Mouse (Mus musculus) layer of hippocampus, postnatal 14 days (tissue): ENCODE measurements around the gene Sh3glb1. TPM values are rescaled to one million over a fixed set of nuclear protein-coding genes. Genes with fewer than 3 reads are reported as not detected.
"Not testable (repeated sequence)": the region's sequence is repeated elsewhere in the genome, so short reads cannot be mapped to it uniquely, and the experiment has no call there.

ENCODE experiments used
- DNase-seq, 2 experiments: peaks; one replicate each; pipeline ENCODE4 v3.0.0; 2021 to 2022; ENCODE audit warnings: low spot score in 2 of 2, mixed read lengths in 1 of 2
- long read RNA-seq, 2 experiments: library from polyadenylated mRNA; stranded (forward); transcript quantifications; one replicate each; pipeline ENCODE4 v2.0.0; 2021
- total RNA-seq, 2 experiments: library from RNA; stranded (reverse); gene quantifications; 2 replicates each; pipeline ENCODE4 v1.2.3; 2021

Gene Sh3glb1
- 10 to 100 TPM; 89.0 to 90.8 TPM for total RNA-seq
- long read RNA-seq, experiment 1, full-length matches to known transcripts, result 56 of 70 reads
- long read RNA-seq, experiment 1, partial matches to known transcripts, result 3 of 70 reads
- long read RNA-seq, experiment 1, other reads (novel, unspliced or antisense), result 11 of 70 reads
- long read RNA-seq, experiment 2, full-length matches to known transcripts, result 56 of 73 reads
- long read RNA-seq, experiment 2, partial matches to known transcripts, result 2 of 73 reads
- long read RNA-seq, experiment 2, other reads (novel, unspliced or antisense), result 15 of 73 reads

DNA sequence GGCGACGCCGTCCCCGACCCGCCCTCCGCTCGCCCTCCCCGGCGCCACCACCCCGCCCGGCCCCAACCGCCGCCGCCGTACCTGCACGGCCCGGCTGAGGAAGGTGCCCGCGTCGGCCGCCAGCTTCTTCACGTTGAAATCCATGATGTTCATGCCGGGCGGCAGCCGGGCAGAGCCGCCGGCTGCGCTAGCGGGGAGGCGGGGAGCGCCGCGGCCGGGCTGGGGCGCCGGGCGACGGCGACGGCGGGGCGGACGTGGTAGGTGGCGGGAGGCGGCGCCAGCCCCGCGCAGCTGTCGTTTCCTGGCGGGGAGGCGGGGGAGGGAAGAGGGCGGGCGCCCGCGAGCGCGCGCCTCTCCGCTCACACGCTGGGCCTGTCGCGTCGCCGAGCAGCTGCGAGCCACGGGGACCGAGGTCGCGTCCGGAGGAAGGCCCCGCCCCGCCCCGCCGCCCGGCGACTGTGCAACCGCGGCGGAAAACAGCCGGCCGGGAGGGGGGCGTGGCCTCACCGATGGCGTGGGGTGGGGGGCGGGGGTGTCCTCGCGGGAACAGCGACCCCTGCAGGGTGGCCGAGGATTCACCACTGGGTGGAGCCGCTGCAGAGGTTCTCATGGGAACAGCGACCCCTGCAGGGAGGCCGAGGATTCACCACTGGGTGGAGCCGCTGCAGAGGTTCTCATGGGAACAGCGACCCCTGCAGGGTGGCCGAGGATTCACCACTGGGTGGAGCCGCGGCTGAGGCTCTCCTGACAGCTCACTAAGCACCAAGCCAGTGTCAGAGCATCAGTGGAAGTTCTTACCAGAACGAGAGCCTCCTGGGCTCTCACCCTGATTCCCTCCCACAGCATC lies at the start of gene Sh3glb1:
Sh3glb1 (minus strand) TSS at position 435 of the 847 bp plus-strand sequence.
- peak; percentile 98 to 99 for DNase-seq

DNA sequence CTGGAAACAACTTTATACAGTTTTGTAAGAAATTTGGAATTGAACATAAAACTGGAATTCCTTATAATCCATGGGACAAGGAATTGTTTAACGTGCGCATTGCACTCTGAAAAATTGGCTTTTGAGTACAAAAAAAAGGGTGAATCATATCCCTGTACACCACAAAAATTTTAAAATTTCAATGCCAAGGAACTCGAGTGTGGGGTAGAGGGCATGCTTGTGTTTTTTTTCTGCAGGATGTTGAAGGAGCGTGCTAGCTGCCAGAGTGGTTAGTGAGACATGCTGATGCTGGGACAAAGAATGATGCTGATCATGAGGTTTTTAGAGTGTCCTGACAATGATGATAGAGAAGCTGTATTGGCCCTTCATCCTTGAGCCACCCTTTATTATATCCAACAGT lies 45.0 kb upstream of the Sh3glb1 start:
- no peak for DNase-seq

DNA sequence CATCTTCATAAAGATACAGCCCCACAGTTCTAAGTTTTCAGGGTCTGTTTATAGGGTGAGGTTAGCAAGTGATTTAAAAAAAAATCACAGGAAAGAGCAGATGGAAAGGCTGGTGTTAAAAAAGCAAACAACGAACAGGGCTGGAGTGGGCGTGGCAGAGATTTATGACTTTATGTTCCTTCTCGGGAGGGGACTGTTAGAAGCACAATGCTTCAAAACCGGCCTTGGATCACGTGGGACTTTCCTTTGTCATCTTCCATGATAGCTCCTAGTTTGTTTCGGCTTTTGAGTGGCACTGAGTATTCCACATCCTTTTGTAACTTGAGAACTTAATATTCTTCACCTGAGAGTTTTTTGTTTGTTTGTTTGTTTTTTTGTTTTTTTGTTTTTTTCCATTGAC lies 41.3 kb upstream of the Sh3glb1 start:
- no peak for DNase-seq

DNA sequence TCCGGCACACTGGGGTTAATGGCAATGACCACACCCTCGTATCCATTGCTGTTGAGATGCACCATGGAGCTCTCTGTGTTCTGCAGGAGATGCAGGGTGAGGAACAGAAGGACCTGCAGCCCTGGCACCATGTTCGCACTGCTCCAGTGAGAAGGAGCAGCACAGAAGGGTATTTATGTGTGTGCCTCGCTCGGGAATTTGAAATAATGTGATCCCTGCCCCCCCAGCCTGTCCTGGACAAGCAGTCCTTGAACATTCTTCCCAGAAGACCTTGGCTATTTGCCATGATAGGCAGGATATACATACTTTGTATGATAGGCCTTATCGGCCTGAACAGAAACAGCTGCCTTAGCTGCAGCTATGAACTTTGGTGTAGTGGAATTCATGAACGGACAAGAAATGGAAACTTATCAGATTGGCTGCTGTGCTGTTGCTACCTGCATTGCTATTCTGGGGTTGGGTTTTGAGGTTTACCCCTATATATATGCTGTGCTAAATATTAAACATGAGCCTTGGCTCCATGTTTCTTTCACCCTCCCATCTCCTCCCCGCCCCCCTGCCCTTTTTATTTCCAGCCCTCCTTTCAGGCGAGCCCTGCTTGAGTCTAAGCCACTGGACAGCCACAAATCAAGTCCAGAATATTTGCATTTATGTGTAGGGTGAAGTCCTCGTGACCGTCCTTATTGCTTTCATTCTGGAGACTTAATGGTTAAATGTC lies 40.6 kb upstream of the Sh3glb1 start, which contains the start of gene Clca3a1:
Clca3a1 (minus strand) TSS at position 386 of the 718 bp plus-strand sequence.
- no peak for DNase-seq

DNA sequence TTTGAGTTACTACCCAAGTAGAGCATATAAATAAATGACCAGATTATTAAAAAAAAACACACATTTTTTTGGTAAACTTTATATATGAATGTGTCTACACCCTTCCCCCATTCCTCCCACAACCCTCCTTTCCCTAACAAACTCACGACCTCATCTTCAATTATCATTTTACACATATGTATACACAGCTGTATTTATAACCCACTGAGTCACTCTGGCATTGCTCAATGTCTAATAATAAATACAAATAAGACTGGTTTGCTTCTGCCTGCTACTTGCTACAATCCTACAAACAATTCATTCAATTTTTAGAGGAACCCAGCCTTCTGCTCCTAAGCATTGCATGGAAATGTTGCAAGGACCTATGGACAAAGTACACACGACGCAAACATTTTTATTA lies 39.6 kb upstream of the Sh3glb1 start:
- DNase-seq, result no peak

DNA sequence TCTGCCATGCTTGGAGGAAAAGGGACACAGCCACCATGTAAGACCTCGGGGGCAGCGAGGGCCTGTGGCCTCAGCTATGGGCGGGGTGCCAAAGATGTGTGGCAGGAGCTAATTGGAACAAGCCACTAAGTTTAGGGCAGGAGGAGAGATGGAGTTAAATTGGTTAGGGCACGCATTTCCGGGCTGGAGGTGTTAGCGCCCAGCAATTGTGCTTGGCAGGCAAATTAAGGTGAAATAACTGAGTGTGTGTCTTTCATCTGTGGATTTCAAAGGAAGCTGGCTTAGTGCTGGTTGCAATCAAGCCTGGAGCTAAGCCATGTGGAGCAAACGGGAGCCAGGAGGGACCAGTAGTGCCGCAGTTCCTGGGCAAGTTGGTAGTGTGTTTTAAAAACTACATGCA lies 36.0 kb upstream of the Sh3glb1 start:
- DNase-seq, result peak in 1 of 2 experiments; percentile 18

DNA sequence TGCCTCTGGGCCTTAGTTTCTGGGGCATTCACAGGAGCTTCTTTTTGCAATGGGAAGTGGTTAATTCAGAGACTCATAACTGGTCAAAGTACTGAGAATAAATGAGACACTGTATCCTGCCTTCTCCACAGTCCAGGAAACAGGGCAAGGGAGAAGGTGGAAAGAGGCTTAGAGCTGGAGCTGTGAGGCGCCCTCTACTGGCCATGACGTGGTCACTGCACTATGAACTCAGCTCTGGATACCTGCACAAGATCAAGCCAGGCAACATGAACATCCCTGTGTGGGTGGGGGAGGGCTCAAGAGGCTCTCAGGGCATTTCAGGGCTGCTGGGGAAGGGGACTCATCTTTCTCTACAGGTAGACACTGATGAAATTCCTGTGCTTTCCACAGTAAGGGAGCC lies 33.0 kb upstream of the Sh3glb1 start:
- no peak for DNase-seq

DNA sequence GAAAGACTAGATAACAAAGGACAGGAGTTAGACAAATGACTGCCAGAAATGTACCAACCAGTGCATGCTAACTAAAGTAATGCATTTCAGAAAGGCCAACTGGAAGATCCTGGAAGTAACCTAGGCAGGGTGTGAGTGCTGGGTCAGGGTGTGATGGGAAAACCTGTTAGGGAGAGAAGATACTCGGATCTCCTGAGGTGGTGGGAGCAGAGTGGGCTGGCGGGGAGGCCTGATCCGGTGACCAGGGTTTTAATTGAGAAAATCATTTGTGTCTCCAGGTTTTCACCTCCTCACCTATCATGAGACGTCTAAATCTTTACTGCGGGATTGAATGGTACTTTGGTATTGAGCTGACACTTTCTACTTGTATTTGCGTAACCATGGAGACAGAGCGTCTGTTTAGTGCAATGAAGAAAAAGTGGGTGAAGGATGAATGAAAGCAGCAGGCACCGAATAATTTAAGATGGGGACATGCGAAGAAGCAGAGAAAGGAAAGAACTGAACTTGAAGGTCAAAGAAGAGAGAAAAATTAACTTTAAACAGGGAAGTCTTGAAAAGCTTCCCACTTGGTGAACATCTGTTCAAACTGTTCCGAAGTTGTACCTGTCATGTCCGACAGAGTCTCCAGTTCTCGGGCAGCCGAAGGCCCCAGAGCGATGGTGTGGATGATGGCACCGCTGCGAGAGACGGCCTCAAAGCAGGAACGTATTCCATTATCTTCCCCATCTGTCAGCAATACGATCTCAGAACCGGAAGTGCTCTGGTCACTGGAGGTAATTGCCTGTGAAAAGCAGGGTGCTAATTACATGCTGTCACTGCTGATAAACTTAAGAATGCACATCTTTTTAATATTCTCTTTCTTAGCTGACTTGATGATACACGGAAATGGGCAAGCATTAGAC lies 29.2 kb upstream of the Sh3glb1 start:
- DNase-seq, result peak in 1 of 2 experiments; percentile 39

DNA sequence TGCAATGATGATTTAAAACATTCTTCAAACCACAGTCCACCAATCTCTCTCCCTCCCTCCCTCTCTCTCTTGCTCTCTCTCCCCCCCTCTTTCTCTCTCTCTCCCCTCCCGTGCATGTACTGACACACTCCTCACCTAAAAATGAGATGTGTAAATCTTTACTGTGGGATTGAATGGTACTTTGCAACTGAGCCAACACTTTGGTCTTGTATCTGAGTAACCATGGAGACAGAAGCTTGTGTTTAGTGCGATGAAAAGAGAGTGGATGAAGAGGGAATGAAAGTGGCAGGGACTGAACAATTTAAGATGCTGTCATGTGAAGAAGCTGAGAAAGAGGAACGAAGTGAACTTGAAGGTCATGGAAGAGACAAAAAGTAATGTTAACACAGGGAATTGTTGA lies 27.6 kb upstream of the Sh3glb1 start:
- DNase-seq, result not testable (repeated sequence)

DNA sequence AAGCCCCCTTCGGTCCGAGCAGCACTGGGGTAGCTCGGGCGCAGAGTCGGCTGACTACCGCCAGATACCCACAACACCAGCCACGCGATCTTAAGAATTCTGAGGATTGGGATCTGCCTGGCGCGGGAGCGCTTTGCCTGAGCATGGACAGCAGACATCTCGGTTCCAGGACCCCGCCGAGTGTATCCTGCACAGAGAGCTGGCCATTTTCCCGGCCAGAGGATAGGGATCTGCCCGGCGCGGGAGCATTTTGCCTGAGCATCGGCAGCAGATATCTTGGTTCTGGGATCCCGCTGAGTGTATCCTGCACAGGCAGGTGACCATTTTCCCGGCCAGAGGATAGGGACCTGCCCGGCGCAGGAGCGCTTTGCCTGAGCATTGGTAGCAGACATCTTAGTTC lies 18.3 kb upstream of the Sh3glb1 start:
- not testable (repeated sequence) for DNase-seq

DNA sequence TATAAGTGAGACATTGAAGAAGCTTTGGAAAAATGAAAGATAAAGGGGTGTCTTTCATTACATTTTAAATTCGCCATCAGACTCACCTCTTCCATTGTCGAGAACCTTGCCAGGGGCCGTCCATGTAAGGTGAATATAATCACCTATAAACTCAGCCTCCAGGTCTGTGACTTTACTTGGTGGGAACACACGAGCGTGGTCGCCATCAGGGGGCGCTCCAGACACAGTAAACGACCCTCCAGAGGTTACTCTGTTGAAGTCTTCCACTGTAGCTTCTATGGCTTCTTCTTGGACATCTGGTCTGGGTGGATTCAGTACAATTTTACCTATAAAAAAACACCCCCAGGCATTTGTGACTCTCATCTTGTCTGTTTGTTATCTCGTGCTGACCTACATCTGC lies 16.7 kb upstream of the Sh3glb1 start:
- peak in 1 of 2 experiments; percentile 41 for DNase-seq

DNA sequence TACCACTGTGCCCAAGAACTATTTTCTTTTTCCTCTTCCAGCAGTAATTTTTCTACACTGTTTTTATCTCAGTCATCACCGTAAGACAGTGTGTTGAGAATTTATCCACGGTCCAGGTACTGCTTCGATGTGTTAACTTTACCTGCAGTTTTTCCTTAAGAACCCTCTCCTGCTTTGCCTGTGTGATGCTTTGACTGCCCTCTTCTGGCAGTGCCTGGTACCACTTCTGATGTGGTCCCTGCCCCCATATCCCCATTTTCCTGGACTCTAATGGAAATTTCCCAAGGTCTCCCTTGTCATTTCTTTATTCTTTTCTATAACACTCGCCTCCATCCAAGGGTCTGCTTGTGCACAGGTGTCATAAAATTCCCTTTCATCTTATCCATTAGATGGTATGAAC lies 3.3 kb upstream of the Sh3glb1 start:
- peak in 1 of 2 experiments; percentile 47 for DNase-seq

DNA sequence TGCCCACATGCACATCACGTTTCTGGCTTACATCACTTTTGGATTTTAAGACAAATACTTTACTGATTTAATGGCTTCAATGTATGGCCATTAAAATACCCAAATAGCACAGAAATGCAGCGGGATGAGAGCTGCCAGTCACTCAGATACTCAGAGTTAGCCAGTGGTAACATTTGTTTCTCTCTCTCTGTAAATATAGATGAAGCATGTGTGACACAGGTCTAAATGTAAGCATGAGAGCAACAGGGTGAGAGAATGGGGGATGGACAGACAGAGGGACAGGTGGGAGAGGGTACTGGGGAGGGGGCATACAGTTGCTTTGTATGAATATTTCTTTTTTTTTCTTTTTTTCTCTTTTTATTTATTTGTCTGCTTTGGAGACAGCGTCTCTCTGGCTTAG lies 2.4 kb upstream of the Sh3glb1 start:
- not testable (repeated sequence) for DNase-seq

DNA sequence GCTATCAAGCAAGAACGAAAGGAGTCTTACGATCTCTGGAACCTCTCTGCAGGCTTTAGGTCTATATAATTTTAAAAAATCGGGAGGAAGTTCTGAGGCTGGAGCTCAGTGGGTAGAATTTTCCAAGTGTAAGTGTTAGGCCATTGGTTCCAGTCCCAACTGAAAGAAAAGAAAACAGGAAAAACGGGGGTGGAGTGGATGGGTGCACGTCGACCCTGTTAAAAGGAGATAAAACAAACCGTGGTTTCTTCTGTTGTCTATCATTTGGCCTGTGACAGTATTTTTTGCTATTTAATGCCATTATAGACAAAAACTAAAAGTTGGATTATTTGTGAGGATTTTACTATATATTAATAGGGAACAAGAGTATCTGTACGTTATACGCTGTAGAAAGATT lies 1.7 kb upstream of the Sh3glb1 start:
- no peak for DNase-seq

DNA sequence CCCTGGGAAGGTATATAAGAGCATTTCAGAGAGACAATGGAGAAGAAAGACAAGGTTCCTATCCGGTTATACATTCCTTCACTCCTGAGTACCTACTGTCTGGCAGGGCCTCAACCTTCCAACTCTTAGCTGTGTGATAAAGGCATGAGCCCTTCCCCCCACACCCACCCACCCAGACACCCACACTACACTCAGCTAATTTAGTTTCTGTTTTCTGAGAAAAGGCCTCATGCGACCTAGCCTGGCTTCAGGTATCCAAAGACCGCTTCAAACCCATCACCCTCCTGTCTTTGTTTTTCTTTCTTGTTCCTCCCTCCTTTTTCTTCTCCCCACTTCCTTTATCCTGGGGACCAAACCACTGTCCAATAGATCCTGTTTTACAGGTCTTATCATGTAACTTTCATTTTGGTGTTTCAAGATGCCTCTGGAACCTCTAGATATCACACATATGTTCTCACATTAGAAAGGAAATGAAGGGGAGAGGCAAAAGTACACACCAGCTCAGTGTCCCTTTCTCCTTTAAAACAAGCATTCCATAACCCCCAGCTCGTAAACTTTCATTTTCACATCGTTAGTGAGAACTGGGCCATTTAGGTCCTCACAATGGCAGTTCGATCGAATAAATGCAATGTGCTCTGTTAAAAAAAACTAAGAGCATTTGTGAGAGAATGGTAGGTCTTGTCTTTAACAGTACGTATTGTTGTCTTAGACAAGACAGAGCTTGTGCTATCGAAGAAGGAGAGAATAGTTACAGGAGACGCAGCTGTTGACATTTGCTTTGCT lies 1.1 kb upstream of the Sh3glb1 start:
- no peak for DNase-seq

DNA sequence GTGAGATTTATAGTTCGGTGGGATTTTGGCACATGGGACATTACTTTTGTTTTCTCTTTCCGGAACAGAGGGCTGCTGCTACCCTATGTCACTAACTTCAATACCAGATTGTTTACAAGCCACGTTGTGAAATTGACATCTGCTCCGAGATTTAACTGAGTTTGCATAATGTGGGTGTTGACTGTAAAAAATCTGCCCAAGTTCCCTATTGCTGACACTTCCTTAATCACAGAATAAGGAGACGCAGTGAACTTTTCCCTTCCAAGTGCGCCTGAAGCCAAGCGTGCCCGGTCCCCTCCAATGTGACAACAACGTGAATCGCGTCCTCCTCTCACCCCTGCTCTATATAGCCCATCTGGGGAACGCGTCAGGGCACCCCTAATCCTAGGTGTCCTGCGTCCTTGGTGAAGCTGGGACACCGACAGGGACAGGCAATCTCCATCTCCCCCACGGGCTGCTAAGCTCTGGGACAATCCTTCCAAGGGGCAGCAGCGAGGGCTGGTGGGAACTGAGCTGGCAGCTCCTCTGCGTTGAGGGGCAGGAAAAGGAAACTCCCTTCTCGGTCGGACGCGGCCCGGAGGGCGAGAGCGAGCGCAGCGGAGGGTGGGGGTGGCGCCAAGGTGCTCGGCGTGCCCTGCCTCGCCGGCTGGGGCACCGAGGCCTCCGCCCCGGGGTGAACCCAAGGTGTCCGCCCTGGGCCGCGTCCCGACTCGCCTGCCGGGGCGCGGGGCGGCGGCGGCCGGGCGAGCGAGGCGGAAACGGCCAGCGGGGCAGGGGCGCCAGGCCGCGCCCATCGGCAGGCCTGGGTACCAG lies 841 bp downstream of the Sh3glb1 start:
- peak; percentile 60 for DNase-seq

DNA sequence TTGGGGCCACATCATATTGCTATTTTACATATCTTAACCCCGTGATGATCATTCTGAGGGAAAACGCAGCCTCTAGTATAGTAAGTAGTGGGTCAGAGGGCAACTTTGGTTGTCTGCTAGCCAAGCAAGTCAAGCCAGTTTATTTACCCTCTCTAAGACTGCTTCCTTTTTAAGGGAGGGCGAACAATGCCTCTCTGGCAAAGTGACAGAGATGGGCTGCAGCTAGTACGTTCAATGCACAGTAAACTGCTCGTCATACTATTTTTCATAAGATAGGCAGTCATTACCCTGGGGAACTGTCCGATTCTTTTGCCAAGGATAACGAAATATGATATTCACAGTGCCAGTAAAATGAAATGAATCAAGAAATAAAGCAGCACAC lies 1.4 kb downstream of the Sh3glb1 start:
- peak in 1 of 2 experiments; percentile 33 for DNase-seq

DNA sequence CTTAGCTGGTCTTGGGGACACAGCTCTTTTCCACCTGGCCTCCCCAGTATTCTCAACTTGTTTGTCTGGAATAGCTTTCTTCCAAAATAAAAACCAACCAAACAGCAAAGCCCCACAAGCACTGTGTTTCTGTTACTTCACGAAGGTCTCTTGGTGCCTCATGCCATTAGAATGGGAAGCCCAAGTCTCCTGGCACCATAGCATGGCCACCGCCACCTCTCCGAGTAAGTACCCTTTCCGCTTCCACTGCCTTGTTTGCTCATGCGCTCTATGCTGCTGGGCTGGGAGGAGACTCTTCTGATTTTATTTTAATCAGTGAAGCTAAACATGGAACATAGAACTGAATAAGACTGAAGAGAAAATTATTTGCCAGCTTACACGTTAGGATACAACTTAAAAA lies 2.3 kb downstream of the Sh3glb1 start:
- no peak for DNase-seq

DNA sequence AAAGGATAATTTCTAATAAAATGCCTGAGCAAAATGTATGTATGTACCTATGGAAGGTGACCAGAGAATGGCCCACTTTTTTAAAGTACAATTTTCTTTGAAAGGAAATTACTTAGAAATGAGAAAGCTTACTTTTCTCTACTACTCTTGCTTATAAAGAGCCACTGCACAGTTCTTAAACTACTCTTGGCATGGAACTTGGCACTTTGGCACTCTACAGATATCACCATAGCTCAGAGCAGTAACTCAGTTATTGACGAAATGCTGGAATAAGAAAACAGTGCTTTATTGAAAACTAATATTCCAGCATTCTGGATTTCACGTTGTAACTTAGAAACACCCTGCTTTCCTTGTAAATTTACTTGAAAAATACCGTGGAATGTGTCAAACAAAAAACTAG lies 3.0 kb downstream of the Sh3glb1 start:
- DNase-seq, result no peak
